Mouse (Mus musculus) midbrain, embryonic 15.5 days (tissue): Measurements from ENCODE around the gene Gm28035. TPM values are rescaled to one million over a fixed set of nuclear protein-coding genes. Genes with fewer than 3 reads are reported as not detected.

Source experiments
- ATAC-seq: fragments of 200-750 bp; cut with Nextera tagmentation; replicated peaks from 2 replicates; pipeline ENCODE4 v1.8.0; 2017; ENCODE audit warnings: moderate TSS enrichment
- H3K27ac ChIP-seq: fragments of 300-500 bp; sonication (generic); 2 replicates; pipeline ENCODE4 v1.5.1; 2015; ENCODE audit warnings: mild to moderate bottlenecking, inconsistent platforms
- H3K27me3 ChIP-seq: fragments of 300-500 bp; sonication (generic); replicated peaks from 2 replicates; pipeline ENCODE4 v1.6.1; 2015; ENCODE audit warnings: inconsistent platforms
- H3K36me3 ChIP-seq: fragments of 300-500 bp; sonication (generic); replicated peaks from 2 replicates; pipeline ENCODE4 v1.6.1; 2015; ENCODE audit warnings: inconsistent platforms
- H3K4me1 ChIP-seq: fragments of 300-500 bp; sonication (generic); 2 replicates; pipeline ENCODE4 v1.6.1; 2015; ENCODE audit warnings: inconsistent platforms
- H3K4me2 ChIP-seq: fragments of 300-500 bp; sonication (generic); 2 replicates; pipeline ENCODE4 v1.6.1; 2015; ENCODE audit warnings: inconsistent platforms, mild to moderate bottlenecking, moderate library complexity
- H3K4me3 ChIP-seq: fragments of 300-500 bp; sonication (generic); 2 replicates; pipeline ENCODE4 v1.5.1; 2015; ENCODE audit warnings: mild to moderate bottlenecking, inconsistent platforms
- H3K9ac ChIP-seq: fragments of 300-500 bp; sonication (generic); 2 replicates; pipeline ENCODE4 v1.6.1; 2015; ENCODE audit warnings: mild to moderate bottlenecking, inconsistent platforms
- H3K9me3 ChIP-seq: fragments of 300-500 bp; sonication (generic); 2 replicates; pipeline ENCODE4 v1.6.1; 2016; ENCODE audit warnings: inconsistent platforms
- WGBS: fragments of 180-500 bp; shearing (Covaris S2); methylation state at CpG from one replicate; pipeline ENCODE4 v1.1.7; 2015; ENCODE audit warnings: mixed read lengths; 5-methylcytosine and 5-hydroxymethylcytosine counted together
- polyA plus RNA-seq: library from polyadenylated mRNA; unstranded; fragments of >200 nt; fragmentation: Nextera tagmentation; extraction: Ambion mirVana; gene quantifications from 2 replicates; pipeline ENCODE4 v1.2.1, GENCODE M21; 2015

Gene Gm28035
- polyA plus RNA-seq, 1 experiment from 2014 or later: 0.31 TPM

GRCm38 (mm10) chr2:30212169-30212545 is 28.2 kb upstream of the Gm28035 start:
- Histone ChIP-seq H3K4me2 (no peak overlapping the region), H3K4me1 (no peaks in the 10 kb centered on the region), H3K9ac (no peak overlapping the region), H3K27ac (no peak overlapping the region), H3K27me3 (no peaks in the 10 kb centered on the region), H3K9me3 (no peaks in the 10 kb centered on the region), H3K4me3 (no peak overlapping the region), H3K36me3 (no peaks in the 10 kb centered on the region)
- ATAC-seq: no peak
- WGBS: 87% methylated on average over 4 of the region's 4 CpGs

GRCm38 (mm10) chr2:30212951-30213350 is 27.4 kb upstream of the Gm28035 start:
- Histone ChIP-seq H3K4me3 (no peak overlapping the region), H3K36me3 (no peaks in the 10 kb centered on the region), H3K4me2 (no peak overlapping the region), H3K4me1 (no peaks in the 10 kb centered on the region), H3K27ac (no peak overlapping the region), H3K9me3 (no peaks in the 10 kb centered on the region), H3K27me3 (no peaks in the 10 kb centered on the region), H3K9ac (no peak overlapping the region)
- no peak for ATAC-seq
- 82% methylated on average over 1 of the region's 1 CpGs for WGBS

GRCm38 (mm10) chr2:30214745-30215144 is 25.6 kb upstream of the Gm28035 start:
- no peak overlapping the region for H3K27ac ChIP-seq
- no peaks in the 10 kb centered on the region for H3K9me3 ChIP-seq
- H3K36me3 ChIP-seq: no peaks in the 10 kb centered on the region
- no peak overlapping the region for H3K4me2 ChIP-seq
- 99% methylated on average over 3 of the region's 3 CpGs for WGBS
- H3K4me1 ChIP-seq: no peaks in the 10 kb centered on the region
- H3K27me3 ChIP-seq: no peaks in the 10 kb centered on the region
- H3K4me3 ChIP-seq: no peak overlapping the region
- H3K9ac ChIP-seq: no peak overlapping the region
- ATAC-seq: no peak

- Histone ChIP-seq H3K9ac (no peak overlapping the region), H3K36me3 (no peaks in the 10 kb centered on the region), H3K27ac (no peak overlapping the region), H3K27me3 (no peaks in the 10 kb centered on the region), H3K9me3 (no peaks in the 10 kb centered on the region), H3K4me2 (no peak overlapping the region), H3K4me3 (no peak overlapping the region), H3K4me1 (no peaks in the 10 kb centered on the region)
- 81% methylated on average over 6 of the region's 6 CpGs for WGBS
- no peak for ATAC-seq
Measured at GRCm38 (mm10) chr2:30215493-30215892, 24.9 kb upstream of the Gm28035 start.

- no peak overlapping the region for H3K9ac ChIP-seq
- H3K36me3 ChIP-seq: no peaks in the 10 kb centered on the region
- H3K4me1 ChIP-seq: no peaks in the 10 kb centered on the region
- H3K4me3 ChIP-seq: no peak overlapping the region
- no peaks in the 10 kb centered on the region for H3K9me3 ChIP-seq
- H3K4me2 ChIP-seq: no peak overlapping the region
- WGBS: 94% methylated on average over 5 of the region's 5 CpGs
- no peak for ATAC-seq
- H3K27me3 ChIP-seq: no peaks in the 10 kb centered on the region
- H3K27ac ChIP-seq: no peak overlapping the region
Measured at GRCm38 (mm10) chr2:30216293-30216692, 24.1 kb upstream of the Gm28035 start.

GRCm38 (mm10) chr2:30235593-30235992 is 4.8 kb upstream of the Gm28035 start:
- ATAC-seq: no peak
- peaks cover 27% of the 10 kb centered on the region for H3K4me1 ChIP-seq
- H3K9me3 ChIP-seq: no peaks in the 10 kb centered on the region
- no peak overlapping the region for H3K4me2 ChIP-seq
- H3K27me3 ChIP-seq: no peaks in the 10 kb centered on the region
- H3K27ac ChIP-seq: no peak overlapping the region
- no peak overlapping the region for H3K9ac ChIP-seq
- 89% methylated on average over 5 of the region's 5 CpGs for WGBS
- no peak overlapping the region for H3K4me3 ChIP-seq
- H3K36me3 ChIP-seq: no peaks in the 10 kb centered on the region

- ATAC-seq: peak; percentile 15
- peak overlapping the region; percentile 70 for H3K4me2 ChIP-seq
- 4% methylated on average over 18 of the region's 18 CpGs for WGBS
- H3K9me3 ChIP-seq: no peaks in the 10 kb centered on the region
- peak overlapping the region; percentile 50 for H3K9ac ChIP-seq
- peak overlapping the region; percentile 92 for H3K27ac ChIP-seq
- H3K4me3 ChIP-seq: peak overlapping the region; percentile 72
- H3K27me3 ChIP-seq: no peaks in the 10 kb centered on the region
- peaks cover 5% of the 10 kb centered on the region; the same call in 1 of the 2 replicates for H3K36me3 ChIP-seq
- peaks cover 27% of the 10 kb centered on the region for H3K4me1 ChIP-seq
Measured at GRCm38 (mm10) chr2:30236426-30237198, 3.8 kb upstream of the Gm28035 start.

GRCm38 (mm10) chr2:30237199-30237880 is 3.0 kb upstream of the Gm28035 start, which contains the start of gene Lrrc8a:
Gene Lrrc8a, plus strand, starts transcription at chr2:30237715.
- Histone ChIP-seq H3K4me2 (peak within 1 kb of the TSS; percentile 75), H3K4me1 (peaks cover 29% of the 10 kb centered on the region), H3K27me3 (no peaks in the 10 kb centered on the region), H3K4me3 (peak within 1 kb of the TSS; percentile 72), H3K27ac (peak within 1 kb of the TSS; percentile 92), H3K9me3 (no peaks in the 10 kb centered on the region), H3K36me3 (peaks cover 5% of the 10 kb centered on the region; the same call in 1 of the 2 replicates), H3K9ac (peak within 1 kb of the TSS; percentile 79)
- under 1% methylated on average over 64 of the region's 67 CpGs for WGBS
- peak; percentile 98 for ATAC-seq

GRCm38 (mm10) chr2:30237881-30238280 is 2.5 kb upstream of the Gm28035 start:
- H3K9me3 ChIP-seq: no peaks in the 10 kb centered on the region
- peaks cover 29% of the 10 kb centered on the region for H3K4me1 ChIP-seq
- H3K4me2 ChIP-seq: peak overlapping the region; percentile 75
- peak overlapping the region; percentile 79 for H3K9ac ChIP-seq
- peak; percentile 88 for ATAC-seq
- H3K36me3 ChIP-seq: peaks cover 5% of the 10 kb centered on the region
- no peaks in the 10 kb centered on the region for H3K27me3 ChIP-seq
- H3K4me3 ChIP-seq: peak overlapping the region; percentile 72
- under 1% methylated on average over 42 of the region's 42 CpGs for WGBS
- H3K27ac ChIP-seq: peak overlapping the region; percentile 92

- H3K4me2 ChIP-seq: peak overlapping the region; percentile 75
- peak overlapping the region; percentile 72 for H3K4me3 ChIP-seq
- H3K27ac ChIP-seq: no peak overlapping the region
- no peak for ATAC-seq
- WGBS: 82% methylated on average over 3 of the region's 3 CpGs
- H3K27me3 ChIP-seq: no peaks in the 10 kb centered on the region
- peak overlapping the region; percentile 79 for H3K9ac ChIP-seq
- peaks cover 29% of the 10 kb centered on the region for H3K4me1 ChIP-seq
- H3K36me3 ChIP-seq: peaks cover 10% of the 10 kb centered on the region
- no peaks in the 10 kb centered on the region for H3K9me3 ChIP-seq
Measured at GRCm38 (mm10) chr2:30238906-30239465, 1.4 kb upstream of the Gm28035 start.

- no peak for ATAC-seq
- H3K9me3 ChIP-seq: no peaks in the 10 kb centered on the region
- no peak overlapping the region for H3K27ac ChIP-seq
- H3K27me3 ChIP-seq: no peaks in the 10 kb centered on the region
- H3K9ac ChIP-seq: peak overlapping the region; percentile 79; the same call in 1 of the 2 replicates
- H3K4me3 ChIP-seq: no peak overlapping the region
- peaks cover 29% of the 10 kb centered on the region for H3K4me1 ChIP-seq
- 89% methylated on average over 4 of the region's 4 CpGs for WGBS
- peak overlapping the region; percentile 75; the same call in 1 of the 2 replicates for H3K4me2 ChIP-seq
- peaks cover 17% of the 10 kb centered on the region for H3K36me3 ChIP-seq
Measured at GRCm38 (mm10) chr2:30239777-30240176, 590 bp upstream of the Gm28035 start.

GRCm38 (mm10) chr2:30242509-30242908 is 2.1 kb downstream of the Gm28035 start:
- peaks cover 17% of the 10 kb centered on the region for H3K36me3 ChIP-seq
- no peaks in the 10 kb centered on the region for H3K27me3 ChIP-seq
- no peak overlapping the region for H3K27ac ChIP-seq
- H3K4me2 ChIP-seq: no peak overlapping the region
- ATAC-seq: no peak
- H3K9ac ChIP-seq: no peak overlapping the region
- H3K9me3 ChIP-seq: no peaks in the 10 kb centered on the region
- H3K4me1 ChIP-seq: peaks cover 22% of the 10 kb centered on the region
- 40% methylated on average over 4 of the region's 4 CpGs for WGBS
- H3K4me3 ChIP-seq: no peak overlapping the region
